Mouse (Mus musculus): Measurements from ENCODE around the gene Il24. TPM values are rescaled to one million over a fixed set of nuclear protein-coding genes. Genes with fewer than 3 reads are reported as not detected.

Il24 gene
- not detected for polyA plus RNA-seq (2017; shearing (Covaris generic))

GRCm38 (mm10) chr1:130887354-130887753 is at the start of gene Il24:
Gene Il24, minus strand, starts transcription at chr1:130887454.

GRCm38 (mm10) chr1:130911401-130912010 is 24.3 kb upstream of the Il24 start, which contains the start of gene Il20:
Gene Il20, minus strand, starts transcription at chr1:130911451.

GRCm38 (mm10) chr1:130865541-130866221 is 21.6 kb downstream of the Il24 start, which contains the start of gene Fcmr:
Gene Fcmr, plus strand, starts transcription at chr1:130865669.

Other genes starting within 250 kb of the Il24 start
- gene C4bp, start 225.8 kb downstream of the Il24 start, polyA plus RNA-seq (2017; shearing (Covaris generic)): not detected
- not detected for gene Gm29427, start 171.7 kb downstream of the Il24 start, polyA plus RNA-seq (2017; shearing (Covaris generic))
- gene Yod1, start 170.1 kb downstream of the Il24 start, polyA plus RNA-seq (2017; shearing (Covaris generic)): 6.7 TPM
- gene Pfkfb2, start 158.2 kb downstream of the Il24 start, polyA plus RNA-seq (2017; shearing (Covaris generic)): 4.9 TPM
- gene AA986860, start 155.5 kb downstream of the Il24 start, polyA plus RNA-seq (2017; shearing (Covaris generic)): 0.31 TPM
- gene Fcamr, start 86.6 kb downstream of the Il24 start, polyA plus RNA-seq (2017; shearing (Covaris generic)): 0.41 TPM
- 0.18 TPM for gene Pigr, start 60.8 kb downstream of the Il24 start, polyA plus RNA-seq (2017; shearing (Covaris generic))
- gene Fcmr, start 21.8 kb downstream of the Il24 start, polyA plus RNA-seq (2017; shearing (Covaris generic)): 9.1 TPM
- gene Il20, start 24.0 kb upstream of the Il24 start, polyA plus RNA-seq (2017; shearing (Covaris generic)): not detected
- gene Il19, start 52.7 kb upstream of the Il24 start, polyA plus RNA-seq (2017; shearing (Covaris generic)): not detected
- 5.1 TPM for gene Il10, start 132.4 kb upstream of the Il24 start, polyA plus RNA-seq (2017; shearing (Covaris generic))
- gene Mapkapk2, start 210.4 kb upstream of the Il24 start, polyA plus RNA-seq (2017; shearing (Covaris generic)): 142 TPM